Mouse (Mus musculus): ENCODE measurements at regions not wholly inside any gene's neighbourhood (a gene's known extent, or its start where the extent isn't known, plus 50 kb on each side); places are given as distances from the start of the nearest gene placed in this dataset.

DNA sequence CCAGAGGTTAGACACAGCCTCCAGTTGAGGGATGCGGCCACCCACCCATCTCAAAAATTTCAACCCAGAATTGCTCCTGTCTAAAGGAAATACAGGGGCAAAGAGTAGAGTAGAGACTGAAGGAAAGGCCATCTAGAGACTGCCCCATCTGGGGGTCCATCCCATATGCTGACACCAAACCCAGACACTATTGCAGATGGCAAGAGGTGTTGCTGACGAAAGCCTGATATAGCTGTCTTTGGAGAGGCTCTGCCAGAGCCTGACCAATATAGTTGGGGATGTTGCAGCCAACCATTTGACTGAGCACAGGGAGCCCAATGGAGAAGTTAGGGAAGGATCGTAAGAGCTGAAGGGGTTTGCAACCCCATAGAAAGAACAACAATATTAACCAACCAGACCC lies 141.6 kb upstream of the Reg3b start:
- DNase-seq (ENCODE audit: low spot score in 2 of 2): no peak

DNA sequence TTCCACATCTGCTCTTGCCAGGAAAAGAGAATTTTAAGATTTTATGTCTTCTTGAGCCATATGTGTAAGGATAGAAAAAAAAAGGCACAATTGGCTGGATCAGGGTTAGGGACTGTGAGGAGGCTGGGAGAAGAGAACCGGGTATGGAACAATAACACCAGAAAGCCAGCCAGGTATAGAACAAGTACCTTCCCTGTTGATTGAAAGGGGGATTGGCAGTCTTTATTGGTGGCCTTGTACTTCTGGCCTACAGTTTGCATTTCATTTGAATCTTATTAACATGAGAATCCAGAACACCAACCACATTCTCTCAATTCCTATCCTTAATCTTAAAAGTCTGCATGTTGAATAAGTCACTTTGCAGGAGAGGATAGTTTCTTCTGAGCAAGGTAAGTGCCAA lies 126.1 kb upstream of the Reg3b start:
- no peak for DNase-seq (ENCODE audit: low spot score in 2 of 2)

DNA sequence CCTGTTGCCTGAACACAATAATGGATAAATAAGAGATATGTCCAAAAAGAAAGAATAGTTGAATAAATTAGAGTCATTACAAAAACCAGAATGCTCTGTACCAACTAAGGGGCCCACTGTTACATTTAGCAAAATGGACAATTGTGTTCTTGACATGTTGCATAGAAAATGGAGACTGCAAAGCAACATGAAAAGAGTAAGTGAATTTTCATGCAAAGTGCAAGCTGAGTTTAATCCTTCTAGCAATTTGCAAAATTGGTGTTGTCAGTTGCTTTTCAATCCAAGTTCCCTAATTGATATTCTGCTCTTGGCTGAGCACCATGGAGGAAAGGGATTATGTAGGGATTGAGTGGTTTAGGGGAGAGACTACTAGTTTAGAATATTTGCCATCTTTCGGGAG lies 125.4 kb upstream of the Reg3b start:
- DNase-seq (ENCODE audit: low spot score in 2 of 2): peak in 1 of 2 experiments; percentile 17

DNA sequence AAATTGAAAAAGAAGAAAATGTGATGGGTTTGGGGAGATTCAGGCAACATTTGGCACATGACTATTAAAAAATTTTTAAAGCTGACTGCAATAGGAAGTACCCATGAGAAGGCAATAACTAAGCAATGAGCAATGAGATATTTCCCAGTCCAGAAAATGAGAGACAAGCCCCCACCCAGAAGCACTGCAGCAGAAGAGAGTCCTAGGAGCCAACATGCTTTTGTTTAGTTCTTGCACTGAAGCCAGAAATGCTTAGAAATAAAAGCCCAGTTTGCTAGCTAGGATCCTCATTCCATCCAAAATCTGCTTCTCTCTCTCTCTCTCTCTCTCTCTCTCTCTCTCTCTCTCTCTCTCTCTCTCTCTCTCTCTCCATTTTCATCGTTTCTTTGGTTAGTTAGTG lies 120.4 kb upstream of the Reg3b start:
- DNase-seq (ENCODE audit: low spot score in 2 of 2): peak in 1 of 2 experiments; percentile 48

DNA sequence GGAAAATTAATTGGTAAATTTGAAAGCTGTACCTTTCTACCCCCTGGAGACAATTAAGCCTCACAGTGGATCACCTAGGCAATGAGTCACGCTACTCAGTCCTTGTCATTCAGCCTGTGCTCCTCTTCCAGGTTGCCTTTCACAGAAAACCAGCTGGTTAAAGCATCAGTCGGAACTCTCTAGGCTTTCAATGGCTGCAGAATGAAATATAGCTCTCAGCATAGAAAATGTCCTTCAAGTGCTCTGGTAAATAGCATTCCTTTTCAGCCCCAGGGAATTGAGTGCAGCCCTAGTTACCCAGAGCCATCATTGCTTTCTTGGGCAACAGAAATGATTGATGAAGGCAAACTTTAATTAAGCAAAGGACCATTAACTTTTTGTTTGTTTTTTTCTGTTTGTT lies 119.9 kb upstream of the Reg3b start:
- peak in 1 of 2 experiments; percentile 10 for DNase-seq (ENCODE audit: low spot score in 2 of 2)

DNA sequence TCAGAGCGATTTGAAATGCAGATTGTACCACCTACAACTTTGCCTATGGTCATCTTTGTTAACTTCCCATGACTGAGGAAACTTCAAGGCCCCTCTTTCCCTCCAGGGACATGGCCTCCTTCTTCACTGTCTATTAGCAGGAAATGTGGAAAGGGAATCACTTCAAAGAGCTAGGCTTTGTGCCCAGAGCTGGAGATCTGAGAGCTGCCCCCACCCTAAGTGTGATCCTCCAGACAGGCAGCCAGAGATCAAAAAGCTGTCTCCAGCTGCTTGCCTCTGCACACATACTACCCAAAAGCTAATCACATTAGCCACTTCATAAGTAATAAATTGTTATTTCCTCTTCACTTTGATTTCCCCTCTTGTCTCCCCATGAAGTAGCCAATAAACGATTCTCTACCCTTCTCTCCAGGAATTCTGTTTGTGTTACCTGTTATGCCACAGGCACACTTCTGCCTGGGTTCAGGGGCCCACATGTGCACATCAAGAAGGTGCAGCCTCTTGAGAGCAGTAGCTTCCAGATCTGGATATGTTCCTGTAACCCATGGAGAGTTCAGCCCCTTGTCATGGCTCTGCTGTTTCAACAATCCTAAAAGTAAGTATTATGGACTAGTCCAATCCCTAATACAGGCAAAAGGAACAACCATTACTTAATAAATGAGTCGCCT lies 98.4 kb upstream of the Reg3b start:
- no peak for DNase-seq (ENCODE audit: low spot score in 2 of 2)

DNA sequence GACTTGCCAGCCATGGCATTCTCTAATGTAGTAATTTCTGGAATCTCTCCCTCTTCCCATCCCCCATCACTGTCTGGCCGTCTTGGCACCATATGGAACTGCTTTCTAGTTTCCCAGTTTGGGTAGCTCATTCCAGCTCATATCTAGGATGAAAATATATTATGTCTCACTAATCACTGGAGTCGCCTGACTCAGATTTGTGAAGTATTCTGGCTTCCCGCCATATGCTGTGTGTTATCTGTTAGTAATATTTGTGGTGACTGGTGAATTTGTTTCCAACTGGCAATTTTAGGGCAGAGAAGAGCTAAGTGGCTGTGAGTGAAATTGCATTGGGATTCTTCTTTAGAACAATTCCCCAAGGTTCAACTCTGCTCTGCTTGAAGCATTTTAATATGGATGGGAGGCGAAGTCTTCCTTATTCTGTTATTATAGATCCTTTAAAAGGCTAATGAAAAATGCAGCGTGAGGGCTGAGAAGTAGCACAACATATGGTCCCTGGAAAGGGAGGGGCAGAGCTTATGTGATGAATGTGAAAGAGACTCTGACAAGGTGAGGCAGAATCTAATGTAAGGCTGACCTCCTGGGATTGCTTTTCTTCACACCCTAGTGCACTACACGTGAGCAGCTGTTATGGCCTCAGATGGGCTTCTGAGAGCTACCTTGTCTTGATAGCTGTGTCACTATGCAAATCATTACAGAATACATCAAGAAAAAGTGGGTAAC lies 92.3 kb upstream of the Reg3b start:
- DNase-seq (ENCODE audit: low spot score in 2 of 2): peak; percentile 13 to 51

DNA sequence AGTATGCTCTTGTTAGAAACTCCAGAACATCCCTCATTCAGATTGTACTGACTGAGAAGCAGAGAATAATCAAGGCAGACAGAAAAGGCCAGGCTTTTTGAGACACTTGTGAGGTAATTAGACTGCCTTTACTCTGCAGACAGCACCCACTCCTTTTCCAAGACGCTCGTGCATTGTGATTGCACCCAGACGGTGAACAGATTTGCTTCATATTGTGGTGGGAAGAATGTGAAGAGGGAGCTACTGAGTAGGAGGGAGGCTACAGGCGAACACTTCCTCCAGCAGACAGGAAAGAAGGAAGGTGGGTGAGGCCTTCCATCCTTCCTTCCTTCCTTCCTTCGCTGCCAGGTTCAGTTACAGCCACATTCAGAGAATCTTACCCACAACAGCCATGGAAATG lies 89.9 kb upstream of the Reg3b start:
- peak; percentile 11 to 45 for DNase-seq (ENCODE audit: low spot score in 2 of 2)

DNA sequence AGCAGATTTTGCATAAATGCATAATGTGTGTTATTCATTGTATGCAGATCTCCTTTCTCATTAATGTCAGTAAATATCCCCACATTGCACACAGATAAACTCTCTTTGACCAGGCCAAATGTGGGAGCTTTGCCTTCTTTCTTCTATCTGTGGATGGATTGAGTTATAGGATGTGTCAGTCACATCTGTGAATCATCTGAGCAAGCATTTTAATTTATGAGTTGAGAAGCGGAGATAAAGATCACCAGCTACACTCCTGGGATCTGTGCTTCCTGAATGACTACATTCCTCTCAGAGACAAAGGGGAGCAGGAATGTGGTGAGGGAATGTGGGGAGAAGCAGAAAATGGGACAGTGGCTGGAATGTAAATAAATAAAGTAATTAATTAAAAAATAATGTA lies 75.8 kb upstream of the Reg3b start:
- DNase-seq (ENCODE audit: low spot score in 2 of 2): no peak

DNA sequence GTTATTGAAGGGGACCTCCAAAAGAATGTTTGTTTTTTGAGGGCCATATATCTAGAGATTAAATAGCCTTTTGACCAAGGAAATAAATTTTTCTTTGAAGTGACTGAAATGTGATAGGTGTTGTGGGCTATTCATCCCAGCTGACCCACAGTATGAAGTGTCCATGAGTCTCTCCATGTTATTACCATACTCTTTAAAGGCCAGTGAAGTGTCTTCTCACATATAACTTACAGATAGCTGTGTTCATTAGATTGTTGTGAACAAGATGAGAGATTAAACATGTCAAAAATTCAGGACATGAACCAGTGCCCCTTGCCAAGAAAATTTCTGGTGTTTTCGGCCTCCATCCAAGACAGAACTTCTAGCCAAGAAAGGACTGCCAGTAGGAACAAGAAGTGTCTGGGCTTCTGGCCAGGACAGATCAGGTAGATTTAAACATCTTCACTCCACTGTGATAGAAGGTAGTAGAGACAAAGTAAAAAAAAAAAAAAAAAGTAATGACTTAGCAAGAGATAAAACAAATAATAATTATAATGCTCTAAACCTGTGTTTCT lies 67.2 kb upstream of the Reg3b start:
- no peak for DNase-seq (ENCODE audit: low spot score in 2 of 2)

Data from layer of hippocampus, postnatal 14 days (tissue).